Mouse (Mus musculus): ENCODE results near the gene Add3.

GRCm38 (mm10) chr19:53140044-53140803, at the start of gene Add3:
- no peak for TF ChIP-seq CTCF (IDR thresholded peaks at IDR 0.05; ENCODE audit: low read depth, low read length)
- no peak for TF ChIP-seq GATA1 (IDR thresholded peaks at IDR 0.05; ENCODE audit: borderline replicate concordance, low read length)
- TF ChIP-seq TAL1 (conservative IDR thresholded peaks at IDR 0.05; ENCODE audit: low read depth, low read length): no peak
- TF ChIP-seq POLR2AphosphoS5 (IDR thresholded peaks at IDR 0.05; ENCODE audit: insufficient replicate concordance, low read depth, low read length): no peak
